Mouse (Mus musculus) spleen, postnatal 14 days (tissue): Measurements from ENCODE around the gene Rab25.
"Not testable (repeated sequence)": the region's sequence is repeated elsewhere in the genome, so short reads cannot be mapped to it uniquely, and the experiment has no call there.

Experiments used
- DNase-seq, 2 experiments: peaks; one replicate each; pipeline ENCODE4 v3.0.0; 2021 to 2022; ENCODE audit warnings: low spot score in 2 of 2

Gene Rab25

GRCm38 (mm10) chr3:88548180-88548917, at the start of gene Rab25:
Rab25 (minus strand) TSS chr3:88548300.
- DNase-seq: no peak

- DNase-seq: not testable (repeated sequence)
Observed at GRCm38 (mm10) chr3:88596547-88596946, 48.4 kb upstream of the Rab25 start.

GRCm38 (mm10) chr3:88593893-88594580, 45.9 kb upstream of the Rab25 start:
- no peak for DNase-seq

- DNase-seq: peak; percentile 11 to 25
Observed at GRCm38 (mm10) chr3:88592942-88593576, 45.0 kb upstream of the Rab25 start.

GRCm38 (mm10) chr3:88591950-88592731, 44.0 kb upstream of the Rab25 start:
- peak in 1 of 2 experiments; percentile 40 for DNase-seq

- DNase-seq: no peak
Observed at GRCm38 (mm10) chr3:88591044-88591443, 42.9 kb upstream of the Rab25 start.

GRCm38 (mm10) chr3:88590246-88590645, 42.1 kb upstream of the Rab25 start:
- DNase-seq: no peak

- DNase-seq: no peak
Observed at GRCm38 (mm10) chr3:88586640-88587039, 38.5 kb upstream of the Rab25 start.

GRCm38 (mm10) chr3:88585769-88586168, 37.7 kb upstream of the Rab25 start:
- no peak for DNase-seq

GRCm38 (mm10) chr3:88579454-88580117, 31.5 kb upstream of the Rab25 start:
- DNase-seq: peak; percentile 47 to 66

- DNase-seq: no peak
Observed at GRCm38 (mm10) chr3:88578498-88579424, 30.7 kb upstream of the Rab25 start.

GRCm38 (mm10) chr3:88577846-88578245, 29.7 kb upstream of the Rab25 start:
- DNase-seq: not testable (repeated sequence)

- no peak for DNase-seq
Observed at GRCm38 (mm10) chr3:88575540-88575939, 27.4 kb upstream of the Rab25 start, which contains the start of gene Ssr2. Ssr2 (plus strand) TSS chr3:88575876.

- no peak for DNase-seq
Observed at GRCm38 (mm10) chr3:88573810-88574209, 25.7 kb upstream of the Rab25 start.

GRCm38 (mm10) chr3:88572835-88573234, 24.7 kb upstream of the Rab25 start:
- DNase-seq: no peak

- DNase-seq: no peak
Observed at GRCm38 (mm10) chr3:88571856-88572255, 23.8 kb upstream of the Rab25 start.

- no peak for DNase-seq
Observed at GRCm38 (mm10) chr3:88570341-88570740, 22.2 kb upstream of the Rab25 start.

GRCm38 (mm10) chr3:88569694-88570093, 21.6 kb upstream of the Rab25 start:
- DNase-seq: no peak

- DNase-seq: no peak
Observed at GRCm38 (mm10) chr3:88569093-88569492, 21.0 kb upstream of the Rab25 start.

- DNase-seq: no peak
Observed at GRCm38 (mm10) chr3:88568615-88569014, 20.5 kb upstream of the Rab25 start.
